Mouse (Mus musculus) intestine, postnatal 0 days (tissue): Measurements from ENCODE around the gene Arhgap32. TPM values are rescaled to one million over a fixed set of nuclear protein-coding genes. Genes with fewer than 3 reads are reported as not detected.

Source experiments
- ATAC-seq: fragments of 200-750 bp; cut with Nextera tagmentation; 2 replicates; pipeline ENCODE4 v1.8.0; 2017; ENCODE audit warnings: mild to moderate bottlenecking, moderate TSS enrichment, moderate library complexity
- H3K27ac ChIP-seq: fragments of 300-500 bp; sonication (generic); 2 replicates; pipeline ENCODE4 v1.5.1; 2014; ENCODE audit warnings: mild to moderate bottlenecking, low read depth, low read length, moderate library complexity
- H3K27me3 ChIP-seq: fragments of 300-500 bp; sonication (generic); replicated peaks from 2 replicates; pipeline ENCODE4 v1.6.1; 2014; ENCODE audit warnings: low read length, mixed read lengths; ENCODE audit not compliant: control insufficient read depth, insufficient read depth
- H3K36me3 ChIP-seq: fragments of 300-500 bp; sonication (generic); 2 replicates; pipeline ENCODE4 v1.6.1; 2014; ENCODE audit warnings: mild to moderate bottlenecking, moderate library complexity; ENCODE audit not compliant: control insufficient read depth, insufficient read depth
- H3K4me1 ChIP-seq: fragments of 300-500 bp; sonication (generic); replicated peaks from 2 replicates; pipeline ENCODE4 v1.6.1; 2014; ENCODE audit warnings: antibody characterized with exemption, low read length, mixed read lengths; ENCODE audit not compliant: control insufficient read depth, insufficient read depth
- H3K4me2 ChIP-seq: fragments of 300-500 bp; sonication (generic); replicated peaks from 2 replicates; pipeline ENCODE4 v1.6.1; 2014; ENCODE audit warnings: low read depth, mild to moderate bottlenecking, moderate library complexity
- H3K4me3 ChIP-seq: fragments of 300-500 bp; sonication (generic); 2 replicates; pipeline ENCODE4 v1.5.1; 2014; ENCODE audit warnings: low read depth, low read length
- H3K9ac ChIP-seq: fragments of 300-500 bp; sonication (generic); 2 replicates; pipeline ENCODE4 v1.6.1; 2014; ENCODE audit warnings: mild to moderate bottlenecking, low read depth, low read length
- H3K9me3 ChIP-seq: fragments of 300-500 bp; sonication (generic); 2 replicates; pipeline ENCODE4 v1.6.1; 2016; ENCODE audit warnings: mixed run types; ENCODE audit not compliant: control insufficient read depth
- CTCF ChIP-seq: sonication (generic); IDR thresholded peaks from 2 replicates; pipeline ENCODE4 v1.5.1; 2016; ENCODE audit warnings: low read depth, mild to moderate bottlenecking, control low read depth, antibody characterized with exemption, moderate library complexity
- WGBS: fragments of 180-500 bp; shearing (Covaris S2); extraction: QIAGEN DNeasy Blood & Tissue Kit; methylation state at CpG from one replicate; pipeline ENCODE4 v1.1.7; 2014; 5-methylcytosine and 5-hydroxymethylcytosine counted together
- polyA plus RNA-seq: library from polyadenylated mRNA; unstranded; fragments of >200 nt; fragmentation: Nextera tagmentation; extraction: Ambion mirVana; gene quantifications from 2 replicates; pipeline ENCODE4 v1.2.1, GENCODE M21; 2015

The Arhgap32 gene
- 17.2 and 18.1 TPM in 2 replicates for polyA plus RNA-seq

DNA sequence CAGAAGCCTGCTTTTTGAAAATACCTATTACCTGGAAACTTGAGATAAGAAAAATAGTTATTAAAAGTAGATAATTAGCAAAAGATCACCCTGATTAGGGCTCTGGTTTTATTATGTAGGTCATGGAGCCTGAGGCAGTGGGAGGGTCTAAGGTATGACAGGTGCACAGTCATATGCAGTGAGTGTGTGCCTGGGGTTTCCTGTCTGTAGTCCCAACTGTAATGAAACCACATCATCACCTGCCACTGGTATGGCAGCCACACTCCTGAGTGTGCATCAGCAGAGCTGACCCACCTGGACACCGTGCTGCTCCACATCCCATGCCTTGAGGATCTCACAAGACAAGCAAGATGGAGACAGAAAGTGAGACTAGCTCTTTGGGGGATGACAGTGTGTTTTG lies at the start of gene Arhgap32:
Gene Arhgap32 (plus strand): TSS at position 351 of the 400 bp plus-strand sequence.
- Histone ChIP-seq H3K27ac (no peak within 1 kb of the TSS), H3K9ac (no peak within 1 kb of the TSS), H3K27me3 (no peaks in the 10 kb centered on the region), H3K4me3 (no peak within 1 kb of the TSS), H3K4me2 (no peak within 1 kb of the TSS), H3K36me3 (no peaks in the 10 kb centered on the region), H3K9me3 (no peaks in the 10 kb centered on the region), H3K4me1 (no peaks in the 10 kb centered on the region)
- WGBS = 97% methylated on average over 1 of the region's 1 CpGs
- no peak for ATAC-seq
- no peak for TF ChIP-seq CTCF

DNA sequence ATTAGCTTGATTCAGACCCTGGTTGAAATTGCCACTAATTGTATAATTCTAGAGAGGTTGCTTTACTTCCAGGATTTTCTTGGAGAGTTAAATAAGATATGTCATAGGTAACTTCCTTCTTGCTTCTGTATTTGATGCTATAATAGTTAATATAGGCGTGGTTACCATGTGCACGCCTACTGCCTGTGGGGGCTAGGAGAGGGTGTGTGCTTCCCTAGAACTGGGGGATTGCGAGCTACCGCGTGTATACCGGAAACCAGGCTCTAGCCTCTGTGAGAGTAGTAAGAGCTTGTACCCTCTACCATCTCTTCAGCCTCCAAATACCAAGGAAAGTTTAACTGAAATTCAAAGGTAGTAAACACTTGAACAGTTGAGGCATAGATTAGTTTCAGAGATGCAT lies 43.2 kb upstream of the Arhgap32 start:
- WGBS = 78% methylated on average over 6 of the region's 6 CpGs
- no peak for ATAC-seq
- Histone ChIP-seq H3K36me3 (no peaks in the 10 kb centered on the region), H3K9me3 (no peaks in the 10 kb centered on the region), H3K4me2 (no peak overlapping the region), H3K27me3 (no peaks in the 10 kb centered on the region), H3K9ac (no peak overlapping the region), H3K27ac (no peak overlapping the region), H3K4me1 (no peaks in the 10 kb centered on the region), H3K4me3 (no peak overlapping the region)
- TF ChIP-seq CTCF = no peak

DNA sequence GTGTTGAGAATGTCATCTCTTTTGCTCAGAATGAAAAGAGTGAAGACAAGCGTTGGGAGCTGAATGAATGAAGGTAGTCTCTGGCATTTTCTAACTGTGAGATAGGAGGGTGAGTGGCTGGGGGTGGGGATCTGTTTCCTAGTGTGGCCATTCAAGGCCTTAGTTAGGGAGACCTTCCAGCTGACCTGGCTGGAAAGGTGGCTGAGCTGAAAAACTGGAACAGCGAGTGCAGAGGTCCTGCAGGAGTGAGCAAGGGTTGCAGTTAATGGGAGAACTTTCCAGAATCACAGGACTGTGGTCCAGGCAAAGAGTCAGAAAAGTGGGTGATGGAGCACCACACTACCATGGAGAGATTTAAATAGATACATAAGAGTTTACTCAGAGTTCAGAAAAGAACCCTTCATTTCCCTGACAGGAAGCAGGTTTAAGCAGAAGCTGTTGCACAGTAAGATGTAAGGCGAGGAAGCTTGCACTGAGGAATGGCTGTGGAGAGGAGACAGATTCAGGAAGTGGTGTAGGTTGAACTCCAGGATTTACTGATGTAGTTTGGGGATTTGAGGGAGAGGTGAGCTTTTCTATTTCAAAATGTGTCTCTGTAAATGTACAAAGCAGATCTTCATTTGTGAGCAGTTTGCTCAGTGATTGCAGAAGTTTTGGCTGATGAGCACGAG lies 27.7 kb upstream of the Arhgap32 start:
- WGBS = 66% methylated on average over 4 of the region's 4 CpGs
- H3K27me3 ChIP-seq = no peaks in the 10 kb centered on the region

DNA sequence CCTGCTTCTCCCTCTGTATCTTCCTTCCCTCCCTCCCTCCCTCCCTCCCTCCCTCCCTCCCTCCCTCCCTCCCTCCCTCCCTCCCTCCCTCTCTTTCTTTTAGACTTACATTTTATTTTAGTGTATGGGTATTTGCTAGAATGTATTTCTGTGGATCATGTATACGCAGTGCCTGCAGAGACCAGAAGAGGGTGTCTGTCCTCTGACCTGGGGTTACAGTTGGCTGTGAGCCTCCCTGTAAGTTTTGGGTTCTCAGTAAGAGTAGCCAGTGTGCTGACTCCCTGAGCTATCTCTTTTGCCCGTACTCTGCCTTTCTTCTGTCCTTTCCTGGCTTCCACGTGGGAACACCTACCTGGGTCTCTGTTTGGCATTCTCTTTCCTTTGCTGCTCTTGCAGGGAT lies 27.1 kb upstream of the Arhgap32 start:
- H3K4me3 ChIP-seq = no peak overlapping the region
- H3K27me3 ChIP-seq = no peaks in the 10 kb centered on the region
- H3K9ac ChIP-seq = no peak overlapping the region
- no peak for ATAC-seq
- 0 out of 2 replicates have a peak, but pooled peaks have one; percentile 12 for TF ChIP-seq CTCF
- H3K27ac ChIP-seq = no peak overlapping the region
- WGBS = 60% methylated on average over 3 of the region's 3 CpGs
- H3K4me1 ChIP-seq = no peaks in the 10 kb centered on the region
- no peaks in the 10 kb centered on the region for H3K9me3 ChIP-seq
- no peak overlapping the region for H3K4me2 ChIP-seq
- no peaks in the 10 kb centered on the region for H3K36me3 ChIP-seq

More for the DNA sequence above, 27.7 kb upstream of the Arhgap32 start:
- no peak for TF ChIP-seq CTCF
- ATAC-seq = no peak
- no peak overlapping the region for H3K4me3 ChIP-seq
- H3K9me3 ChIP-seq = no peaks in the 10 kb centered on the region
- H3K4me1 ChIP-seq = no peaks in the 10 kb centered on the region
- no peaks in the 10 kb centered on the region for H3K36me3 ChIP-seq
- H3K27ac ChIP-seq = no peak overlapping the region
- no peak overlapping the region for H3K4me2 ChIP-seq
- H3K9ac ChIP-seq = no peak overlapping the region

DNA sequence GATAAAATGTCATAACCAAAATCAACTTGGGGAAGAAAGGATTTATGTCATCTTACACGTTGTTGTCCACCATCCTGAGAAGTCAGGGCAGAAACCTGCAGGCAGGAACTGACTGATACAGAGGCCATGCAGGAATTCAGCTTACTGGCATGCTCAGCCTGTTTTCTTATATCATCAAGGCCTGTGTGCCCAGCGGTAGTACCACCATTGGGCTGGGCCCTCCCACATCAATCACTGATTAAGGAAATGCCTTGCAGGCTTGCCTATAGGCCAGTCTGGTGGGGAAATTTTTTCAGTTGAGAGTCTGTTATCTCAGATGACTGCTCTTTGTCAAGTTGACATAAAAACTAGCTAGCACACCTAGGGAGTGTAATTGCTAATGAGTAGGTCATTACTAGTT lies 22.5 kb upstream of the Arhgap32 start:
- no peak for TF ChIP-seq CTCF
- H3K4me3 ChIP-seq = no peak overlapping the region
- H3K9me3 ChIP-seq = no peaks in the 10 kb centered on the region
- H3K27me3 ChIP-seq = no peaks in the 10 kb centered on the region
- no peak overlapping the region for H3K27ac ChIP-seq
- no peak overlapping the region for H3K4me2 ChIP-seq
- H3K36me3 ChIP-seq = no peaks in the 10 kb centered on the region
- no peaks in the 10 kb centered on the region for H3K4me1 ChIP-seq
- WGBS = 33% methylated on average over 2 of the region's 2 CpGs
- H3K9ac ChIP-seq = no peak overlapping the region
- no peak for ATAC-seq

DNA sequence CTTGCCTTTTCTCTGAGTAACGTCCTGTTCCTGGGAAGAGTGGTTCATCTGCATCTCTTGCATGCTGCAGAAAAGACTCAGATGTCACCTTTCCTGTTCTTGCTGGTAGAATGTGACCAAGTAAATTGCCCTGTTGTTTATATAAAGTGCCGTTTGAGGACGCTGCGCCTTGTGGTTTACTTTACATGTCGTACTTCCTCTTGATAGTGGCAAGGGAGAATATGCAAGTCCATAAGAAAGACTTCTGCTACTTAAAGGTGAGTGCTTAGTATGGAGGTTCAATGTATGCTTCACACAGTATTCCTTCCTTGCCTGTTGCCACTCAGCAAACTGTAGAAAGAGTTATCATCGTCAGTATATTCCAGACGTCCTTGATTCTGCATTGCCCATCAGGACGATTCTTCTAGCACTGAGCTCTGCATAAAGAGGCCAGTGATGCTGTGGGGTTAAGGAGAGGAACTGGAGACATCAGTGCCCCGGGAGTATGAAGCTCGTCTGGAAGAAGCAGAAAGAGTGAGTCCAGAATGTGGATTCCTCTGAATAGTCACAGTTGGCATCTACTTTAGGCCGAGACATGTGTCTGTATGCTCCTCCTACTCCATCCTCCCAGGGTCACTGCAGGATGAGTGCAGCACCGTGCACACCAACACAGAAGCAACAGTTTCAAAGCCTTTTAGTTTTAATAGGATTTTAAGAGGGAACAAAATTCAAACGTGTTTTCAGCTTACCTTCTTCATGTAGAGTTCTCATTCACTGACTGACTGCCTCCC lies 21.4 kb upstream of the Arhgap32 start:
- no peak for TF ChIP-seq CTCF
- Histone ChIP-seq H3K9ac (no peak overlapping the region), H3K4me1 (no peaks in the 10 kb centered on the region), H3K9me3 (no peaks in the 10 kb centered on the region), H3K4me3 (no peak overlapping the region), H3K27ac (no peak overlapping the region), H3K36me3 (no peaks in the 10 kb centered on the region), H3K4me2 (no peak overlapping the region), H3K27me3 (no peaks in the 10 kb centered on the region)
- no peak for ATAC-seq
- WGBS = 41% methylated on average over 13 of the region's 13 CpGs
